Mouse (Mus musculus): ENCODE data around the gene Olfr287. TPM values are rescaled to one million over a fixed set of nuclear protein-coding genes. Genes with fewer than 3 reads are reported as not detected.

Olfr287 gene
- polyA plus RNA-seq, 1 experiment from 2014 or later, result not detected

GRCm38 (mm10) chr15:98214130-98214529 is 6.7 kb downstream of the Olfr287 start:
- H3K4me2 ChIP-seq, result no peak overlapping the region
- no peak overlapping the region for H3K4me3 ChIP-seq (ENCODE audit: low read depth, low read length)
- H3K9ac ChIP-seq (ENCODE audit: low read depth, low read length), result no peak overlapping the region
- no peak overlapping the region for H3K27ac ChIP-seq (ENCODE audit: low read depth, low read length)
- no peaks in the 10 kb centered on the region for H3K4me1 ChIP-seq (replicated peaks; ENCODE audit: control insufficient read depth, insufficient read depth, low read length)
- no peak for DNase-seq (ENCODE audit: low spot score)
- ATAC-seq (replicated peaks; ENCODE audit: low FRiP score), result no peak
- 50% methylated on average over 5 of the region's 5 CpGs for whole genome bisulfite sequencing
- no peaks in the 10 kb centered on the region for H3K36me3 ChIP-seq (ENCODE audit: control insufficient read depth, insufficient read depth, low read length)
- no peaks in the 10 kb centered on the region for H3K27me3 ChIP-seq (replicated peaks; ENCODE audit: control insufficient read depth, insufficient read depth, low read length)
- H3K9me3 ChIP-seq (ENCODE audit: control insufficient read depth, low read length), result no peaks in the 10 kb centered on the region

GRCm38 (mm10) chr15:98213336-98213870 is 7.5 kb downstream of the Olfr287 start:
- Histone ChIP-seq H3K4me1 (replicated peaks; ENCODE audit: control insufficient read depth, insufficient read depth, low read length) (no peaks in the 10 kb centered on the region), H3K27me3 (replicated peaks; ENCODE audit: control insufficient read depth, insufficient read depth, low read length) (no peaks in the 10 kb centered on the region), H3K36me3 (ENCODE audit: control insufficient read depth, insufficient read depth, low read length) (no peaks in the 10 kb centered on the region), H3K27ac (ENCODE audit: low read depth, low read length) (no peak overlapping the region), H3K9me3 (ENCODE audit: control insufficient read depth, low read length) (no peaks in the 10 kb centered on the region), H3K9ac (ENCODE audit: low read depth, low read length) (no peak overlapping the region), H3K4me2 (no peak overlapping the region), H3K4me3 (ENCODE audit: low read depth, low read length) (no peak overlapping the region)
- DNase-seq (ENCODE audit: low spot score), result no peak
- WGBS, result 63% methylated on average over 5 of the region's 5 CpGs
- ATAC-seq (replicated peaks; ENCODE audit: low FRiP score), result no peak

- no peaks in the 10 kb centered on the region for H3K4me1 ChIP-seq (replicated peaks; ENCODE audit: control insufficient read depth, insufficient read depth, low read length)
- H3K27me3 ChIP-seq (replicated peaks; ENCODE audit: control insufficient read depth, insufficient read depth, low read length), result no peaks in the 10 kb centered on the region
- WGBS, result 60% methylated on average over 7 of the region's 7 CpGs
- no peak overlapping the region for H3K27ac ChIP-seq (ENCODE audit: low read depth, low read length)
- H3K4me2 ChIP-seq, result no peak overlapping the region
- no peak overlapping the region for H3K4me3 ChIP-seq (ENCODE audit: low read depth, low read length)
- DNase-seq (ENCODE audit: low spot score) (no peak), ATAC-seq (replicated peaks; ENCODE audit: low FRiP score) (no peak)
- H3K9ac ChIP-seq (ENCODE audit: low read depth, low read length), result no peak overlapping the region
- no peaks in the 10 kb centered on the region for H3K9me3 ChIP-seq (ENCODE audit: control insufficient read depth, low read length)
- no peaks in the 10 kb centered on the region for H3K36me3 ChIP-seq (ENCODE audit: control insufficient read depth, insufficient read depth, low read length)
Observed at GRCm38 (mm10) chr15:98209676-98210075, 11.2 kb downstream of the Olfr287 start.

GRCm38 (mm10) chr15:98195442-98195841 is 25.4 kb downstream of the Olfr287 start, which contains the start of gene Olfr288:
Gene Olfr288 (minus strand): TSS chr15:98195542.
- DNase-seq (ENCODE audit: low spot score) (no peak), ATAC-seq (replicated peaks; ENCODE audit: low FRiP score) (no peak)
- Histone ChIP-seq H3K36me3 (ENCODE audit: control insufficient read depth, insufficient read depth, low read length) (no peaks in the 10 kb centered on the region), H3K27ac (ENCODE audit: low read depth, low read length) (no peak within 1 kb of the TSS), H3K4me3 (ENCODE audit: low read depth, low read length) (no peak within 1 kb of the TSS), H3K9me3 (ENCODE audit: control insufficient read depth, low read length) (no peaks in the 10 kb centered on the region), H3K27me3 (replicated peaks; ENCODE audit: control insufficient read depth, insufficient read depth, low read length) (no peaks in the 10 kb centered on the region), H3K9ac (ENCODE audit: low read depth, low read length) (no peak within 1 kb of the TSS), H3K4me2 (no peak within 1 kb of the TSS), H3K4me1 (replicated peaks; ENCODE audit: control insufficient read depth, insufficient read depth, low read length) (no peaks in the 10 kb centered on the region)
- WGBS, result 57% methylated on average over 3 of the region's 3 CpGs

GRCm38 (mm10) chr15:98184456-98184855 is 36.4 kb downstream of the Olfr287 start:
- Histone ChIP-seq H3K27me3 (replicated peaks; ENCODE audit: control insufficient read depth, insufficient read depth, low read length) (peaks cover 10% of the 10 kb centered on the region), H3K4me3 (ENCODE audit: low read depth, low read length) (no peak overlapping the region), H3K4me2 (no peak overlapping the region), H3K9ac (ENCODE audit: low read depth, low read length) (no peak overlapping the region), H3K9me3 (ENCODE audit: control insufficient read depth, low read length) (no peaks in the 10 kb centered on the region), H3K27ac (ENCODE audit: low read depth, low read length) (no peak overlapping the region), H3K36me3 (ENCODE audit: control insufficient read depth, insufficient read depth, low read length) (no peaks in the 10 kb centered on the region), H3K4me1 (replicated peaks; ENCODE audit: control insufficient read depth, insufficient read depth, low read length) (no peaks in the 10 kb centered on the region)
- 64% methylated on average over 4 of the region's 4 CpGs for WGBS
- ATAC-seq (replicated peaks; ENCODE audit: low FRiP score) (no peak), DNase-seq (ENCODE audit: low spot score) (no peak)

- 66% methylated on average over 12 of the region's 12 CpGs for WGBS
- no peak for ATAC-seq (replicated peaks; ENCODE audit: low FRiP score)
- no peak overlapping the region for H3K9ac ChIP-seq (ENCODE audit: low read depth, low read length)
- DNase-seq (ENCODE audit: low spot score), result no peak
- no peaks in the 10 kb centered on the region for H3K36me3 ChIP-seq (ENCODE audit: control insufficient read depth, insufficient read depth, low read length)
- no peak overlapping the region for H3K27ac ChIP-seq (ENCODE audit: low read depth, low read length)
- H3K4me3 ChIP-seq (ENCODE audit: low read depth, low read length), result no peak overlapping the region
- no peaks in the 10 kb centered on the region for H3K9me3 ChIP-seq (ENCODE audit: control insufficient read depth, low read length)
- H3K4me1 ChIP-seq (replicated peaks; ENCODE audit: control insufficient read depth, insufficient read depth, low read length), result no peaks in the 10 kb centered on the region
- H3K4me2 ChIP-seq, result peak overlapping the region; percentile 77
- peaks cover 21% of the 10 kb centered on the region for H3K27me3 ChIP-seq (replicated peaks; ENCODE audit: control insufficient read depth, insufficient read depth, low read length)
Observed at GRCm38 (mm10) chr15:98181856-98182570, 38.8 kb downstream of the Olfr287 start.

GRCm38 (mm10) chr15:98181132-98181711 is 39.6 kb downstream of the Olfr287 start:
- peak overlapping the region; percentile 77 for H3K4me2 ChIP-seq
- peak; percentile 98 for ATAC-seq (replicated peaks; ENCODE audit: low FRiP score)
- H3K9me3 ChIP-seq (ENCODE audit: control insufficient read depth, low read length), result no peaks in the 10 kb centered on the region
- peak; percentile 79 for DNase-seq (ENCODE audit: low spot score)
- no peaks in the 10 kb centered on the region for H3K36me3 ChIP-seq (ENCODE audit: control insufficient read depth, insufficient read depth, low read length)
- no peak overlapping the region for H3K27ac ChIP-seq (ENCODE audit: low read depth, low read length)
- WGBS, result under 1% methylated on average over 30 of the region's 30 CpGs
- H3K4me1 ChIP-seq (replicated peaks; ENCODE audit: control insufficient read depth, insufficient read depth, low read length), result no peaks in the 10 kb centered on the region
- H3K27me3 ChIP-seq (replicated peaks; ENCODE audit: control insufficient read depth, insufficient read depth, low read length), result peaks cover 23% of the 10 kb centered on the region
- H3K9ac ChIP-seq (ENCODE audit: low read depth, low read length), result no peak overlapping the region
- H3K4me3 ChIP-seq (ENCODE audit: low read depth, low read length), result peak overlapping the region; percentile 50

- H3K27me3 ChIP-seq (replicated peaks; ENCODE audit: control insufficient read depth, insufficient read depth, low read length), result peaks cover 23% of the 10 kb centered on the region
- no peaks in the 10 kb centered on the region for H3K4me1 ChIP-seq (replicated peaks; ENCODE audit: control insufficient read depth, insufficient read depth, low read length)
- DNase-seq (ENCODE audit: low spot score) (no peak), ATAC-seq (replicated peaks; ENCODE audit: low FRiP score) (no peak)
- H3K36me3 ChIP-seq (ENCODE audit: control insufficient read depth, insufficient read depth, low read length), result no peaks in the 10 kb centered on the region
- H3K9me3 ChIP-seq (ENCODE audit: control insufficient read depth, low read length), result no peaks in the 10 kb centered on the region
- H3K27ac ChIP-seq (ENCODE audit: low read depth, low read length), result no peak overlapping the region
- H3K9ac ChIP-seq (ENCODE audit: low read depth, low read length), result 0 out of 2 replicates have a peak overlapping the region, but pooled peaks have one; percentile 5
- peak overlapping the region; percentile 50 for H3K4me3 ChIP-seq (ENCODE audit: low read depth, low read length)
- H3K4me2 ChIP-seq, result peak overlapping the region; percentile 77
- WGBS, result 13% methylated on average over 26 of the region's 26 CpGs
Observed at GRCm38 (mm10) chr15:98180567-98181131, 40.2 kb downstream of the Olfr287 start.

Data from liver, embryonic 11.5 days (tissue).